Mouse (Mus musculus) liver, adult 2 months (tissue): ENCODE results near the gene Mybpc2.

Experiments
- CTCF ChIP-seq: fragments of 200-500 bp; IDR thresholded peaks from 2 replicates; pipeline ENCODE4 v1.5.1; 2011; ENCODE audit warnings: low read depth, low read length, control low read depth
- POLR2A ChIP-seq: fragments of 200-500 bp; IDR thresholded peaks from 2 replicates; pipeline ENCODE4 v1.6.1; 2011; ENCODE audit warnings: low read length, control low read depth; ENCODE audit not compliant: insufficient read depth; ENCODE audit errors: extremely low read depth

DNA sequence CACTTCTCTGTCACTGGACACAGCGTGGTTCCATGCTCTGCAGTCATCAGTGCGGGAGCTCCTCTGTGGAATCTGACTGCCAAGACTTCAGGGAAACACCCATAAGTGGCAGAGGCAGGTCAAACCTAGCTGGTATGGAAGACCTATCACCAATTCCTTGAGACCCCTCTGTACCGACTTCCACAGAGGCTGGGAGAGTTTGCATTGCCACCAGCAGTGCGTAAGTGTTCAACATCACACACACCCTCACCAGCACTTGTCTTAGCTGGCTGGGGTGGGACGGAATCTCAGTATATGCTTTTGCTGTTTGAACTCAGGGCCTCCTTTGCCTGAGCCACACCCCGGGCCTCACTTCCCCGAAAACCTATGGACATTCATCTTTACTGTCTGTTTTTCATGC lies 36.5 kb downstream of the Mybpc2 start:
- no peak for TF ChIP-seq POLR2A
- TF ChIP-seq CTCF, result no peak
